Mouse (Mus musculus) CD8-positive naive resting alpha-beta T cell, adult 2 months (primary cell): ENCODE data around the gene Allc.

Source experiments
- DNase-seq, 2 experiments: peaks; one replicate each; pipeline ENCODE4 v3.0.0; 2022; ENCODE audit warnings: low read depth in 2 of 2, low spot score in 2 of 2

The Allc gene

DNA sequence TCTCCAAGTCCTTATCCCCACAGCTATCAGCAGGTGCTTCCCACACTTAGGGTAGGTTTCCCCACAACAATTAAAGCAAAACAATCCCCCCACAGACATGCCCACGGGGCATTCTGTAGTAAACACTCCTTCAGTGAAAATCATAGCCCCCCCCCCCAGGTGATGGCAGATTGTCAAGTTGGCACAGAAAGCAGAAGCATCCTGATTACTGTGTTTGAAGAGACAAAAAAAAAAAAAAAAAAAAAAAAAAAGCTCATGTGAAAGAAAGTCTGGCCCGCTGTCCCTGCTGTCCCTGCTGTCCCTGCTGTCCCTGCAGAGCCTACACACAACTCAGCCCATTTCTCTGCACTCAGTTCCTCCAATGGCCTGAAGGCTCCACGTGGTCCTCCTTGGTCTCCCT is 1.7 kb upstream of the Allc start:
- no peak for DNase-seq

- no peak for DNase-seq
These were observed 3.2 kb downstream of the Allc start for GRCm38 (mm10) chr12:28579132-28579531.

DNA sequence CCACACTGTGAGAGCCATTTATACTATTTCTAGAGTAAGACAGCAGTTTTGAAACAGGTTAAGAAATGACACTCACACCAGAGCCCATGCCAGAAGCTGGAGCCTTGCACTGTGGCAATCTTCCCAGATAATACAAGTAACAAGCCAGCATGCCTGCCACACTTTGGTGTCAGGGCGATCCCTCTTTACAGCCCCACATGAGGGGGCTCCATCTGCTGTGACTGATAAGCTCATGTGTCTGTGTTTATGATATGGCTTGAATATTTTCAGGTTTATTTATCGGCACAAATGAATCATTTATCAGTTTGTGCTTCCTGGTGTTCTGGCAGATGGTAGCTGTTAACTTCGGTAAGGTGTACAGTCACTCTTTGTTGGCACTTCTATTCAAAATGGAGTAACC is 4.2 kb downstream of the Allc start:
- DNase-seq = no peak

GRCm38 (mm10) chr12:28575366-28576070 is 6.8 kb downstream of the Allc start:
- no peak for DNase-seq

DNA sequence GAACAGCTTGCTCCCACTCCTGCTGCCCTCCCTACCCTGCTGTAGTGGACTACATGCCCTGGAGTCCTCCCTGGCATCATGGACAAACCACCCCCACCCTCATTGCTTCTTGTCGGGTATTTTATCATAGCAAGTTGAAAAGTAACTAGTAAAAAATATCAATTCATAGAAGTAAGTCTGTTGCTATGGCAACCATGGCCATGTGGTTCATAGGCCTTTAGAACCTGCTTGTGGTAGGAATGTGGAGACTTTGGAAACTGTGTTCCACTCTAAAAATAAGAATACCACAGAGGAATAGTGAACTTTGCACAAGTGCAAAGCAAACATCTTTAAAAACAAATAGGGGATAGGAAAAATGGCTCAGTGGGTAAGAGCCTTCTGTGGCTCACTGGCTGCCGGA is 10.1 kb downstream of the Allc start:
- DNase-seq = no peak

- no peak for DNase-seq
These were observed 30.0 kb downstream of the Allc start, which contains the start of gene Dcdc2c for GRCm38 (mm10) chr12:28552299-28552698. Gene Dcdc2c, minus strand, starts transcription at chr12:28552399.

- DNase-seq = no peak
These were observed 30.5 kb downstream of the Allc start for GRCm38 (mm10) chr12:28551775-28552174.

GRCm38 (mm10) chr12:28548887-28549286 is 33.4 kb downstream of the Allc start:
- no peak for DNase-seq

GRCm38 (mm10) chr12:28514264-28514775 is 68.0 kb downstream of the Allc start:
- no peak for DNase-seq

DNA sequence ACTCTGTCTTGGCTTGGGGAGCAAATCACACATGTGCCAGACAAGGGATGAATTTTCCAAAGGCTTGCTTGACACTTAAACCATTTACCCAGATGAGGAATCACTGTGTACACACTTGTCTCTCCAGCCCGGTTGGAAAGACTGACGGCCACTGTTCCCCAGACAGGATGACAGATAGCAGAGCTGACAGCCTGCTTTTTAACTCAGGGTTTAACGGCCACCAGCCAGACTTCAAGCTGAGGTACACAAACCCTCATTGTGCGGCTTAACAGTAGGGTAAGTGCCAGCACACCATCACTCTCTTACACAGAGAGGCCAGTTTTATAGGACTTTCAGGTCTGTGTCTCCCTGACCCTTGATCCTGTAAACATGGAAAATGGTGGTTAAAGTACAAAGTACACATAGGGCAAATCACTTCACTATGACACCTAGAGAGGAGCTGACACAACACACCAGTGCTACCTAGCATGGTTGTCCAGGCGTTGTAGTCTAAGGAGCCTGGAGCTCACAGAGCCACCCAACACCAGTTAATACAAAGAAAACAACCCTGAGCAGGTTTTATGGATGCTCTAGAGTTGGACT is 72.5 kb downstream of the Allc start:
- no peak for DNase-seq
